Mouse (Mus musculus): ENCODE results near the gene Sag. TPM values are rescaled to one million over a fixed set of nuclear protein-coding genes. Genes with fewer than 3 reads are reported as not detected.
A peak's percentile ranks its signal among the peaks of the same experiment; 100 is the strongest.

The Sag gene
- polyA plus RNA-seq, 1 experiment: 2.0 TPM

DNA sequence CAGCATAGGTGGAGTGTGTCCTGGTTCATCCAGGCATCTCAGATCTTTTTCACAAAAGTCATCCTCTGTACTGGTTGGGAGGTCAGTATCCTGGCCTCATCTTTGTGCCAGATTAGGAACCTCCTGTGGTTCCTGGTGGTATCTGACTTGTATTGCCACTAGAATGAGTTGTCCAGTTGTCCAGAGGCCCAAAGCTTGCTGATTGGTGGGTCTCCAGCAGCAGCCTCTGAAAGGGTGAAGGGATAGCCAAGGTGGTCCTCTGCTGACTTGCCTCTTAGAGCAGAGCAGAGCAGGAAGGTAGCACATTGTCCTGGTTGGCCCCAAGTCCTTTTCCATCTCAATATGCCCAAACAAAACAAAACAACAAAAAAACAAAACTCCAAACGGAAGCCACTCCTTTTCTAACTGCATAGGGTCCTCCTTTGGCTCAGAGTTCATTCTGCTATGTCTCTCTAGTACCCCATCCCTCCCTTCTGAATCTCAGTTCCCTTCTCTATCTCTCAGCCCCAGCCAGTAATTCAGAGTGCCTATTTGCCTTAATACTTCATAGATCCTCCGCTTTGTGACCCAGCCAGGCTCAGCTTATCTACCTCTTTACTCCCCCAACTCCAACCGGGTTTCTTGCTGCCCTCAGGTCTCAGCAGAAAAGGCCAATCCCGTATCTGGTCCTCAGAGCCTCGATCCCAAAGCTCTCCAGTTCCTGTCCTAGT lies 48.8 kb downstream of the Sag start:
- H3K4me1 ChIP-seq (replicated peaks; ENCODE audit: control insufficient read depth, insufficient read depth, low read length): peaks cover 46% of the 10 kb centered on the region
- 79% methylated on average over 5 of the region's 5 CpGs for WGBS

DNA sequence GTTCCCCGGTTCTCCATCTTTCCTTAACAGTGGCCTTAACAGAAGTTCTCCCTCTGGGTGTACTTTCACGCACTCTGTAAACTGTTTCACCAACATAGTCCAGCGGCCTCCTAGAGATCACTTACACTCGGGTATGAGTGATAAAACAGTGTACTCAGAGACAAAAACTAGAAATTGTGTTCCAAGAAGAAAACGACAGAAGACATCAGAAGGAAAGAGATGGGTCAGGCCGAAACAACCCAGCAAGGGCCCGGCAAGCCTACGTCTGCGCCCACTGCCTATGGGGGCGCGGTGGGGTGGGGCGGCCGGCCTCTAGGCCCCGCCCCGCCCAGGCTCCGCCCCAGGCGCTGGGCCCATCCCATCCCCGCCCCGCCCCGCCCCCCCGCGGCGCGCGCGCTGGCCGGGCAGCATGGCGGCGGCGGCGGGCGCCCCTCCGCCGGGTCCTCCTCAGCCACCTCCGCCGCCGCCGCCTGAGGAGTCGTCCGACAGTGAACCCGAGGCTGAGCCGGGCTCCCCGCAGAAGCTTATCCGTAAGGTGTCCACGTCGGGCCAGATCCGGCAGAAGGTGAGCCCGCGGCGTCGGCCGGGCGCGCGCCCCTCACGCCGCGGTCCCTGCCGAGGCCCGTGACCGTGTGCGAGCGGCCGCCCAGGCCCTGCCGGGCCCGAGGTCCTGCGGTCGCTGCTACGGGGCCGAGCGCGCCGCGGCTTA lies 49.6 kb downstream of the Sag start, which contains the start of gene Dgkd:
TSS of gene Dgkd (plus strand) at position 396 of the 709 bp plus-strand sequence.
- Histone ChIP-seq H3K4me3 (ENCODE audit: control insufficient read depth, insufficient read depth, low read length) (peak within 1 kb of the TSS; percentile 97), H3K27ac (ENCODE audit: control insufficient read depth, insufficient read depth, low read length) (peak within 1 kb of the TSS; percentile 94), H3K27me3 (ENCODE audit: control insufficient read depth, insufficient read depth, low read length) (no peaks in the 10 kb centered on the region), H3K4me1 (replicated peaks; ENCODE audit: control insufficient read depth, insufficient read depth, low read length) (peaks cover 46% of the 10 kb centered on the region), H3K36me3 (ENCODE audit: control insufficient read depth, insufficient read depth, low read length) (no peaks in the 10 kb centered on the region)
- TF ChIP-seq CTCF (IDR thresholded peaks at IDR 0.05; ENCODE audit: borderline replicate concordance, control insufficient read depth, extremely low read depth, insufficient read depth, low read length, poor library complexity): no peak
- peak; percentile 93 for TF ChIP-seq POLR2A (IDR thresholded peaks at IDR 0.05; ENCODE audit: control insufficient read depth, extremely low read depth, insufficient read depth, low read length, poor library complexity)
- 2% methylated on average over 62 of the region's 74 CpGs for WGBS
- DNase-seq: peak; percentile 71

More for the DNA sequence above, 48.8 kb downstream of the Sag start:
- H3K27ac ChIP-seq (ENCODE audit: control insufficient read depth, insufficient read depth, low read length): peak overlapping the region; percentile 52
- no peaks in the 10 kb centered on the region for H3K27me3 ChIP-seq (ENCODE audit: control insufficient read depth, insufficient read depth, low read length)
- no peaks in the 10 kb centered on the region for H3K36me3 ChIP-seq (ENCODE audit: control insufficient read depth, insufficient read depth, low read length)
- TF ChIP-seq POLR2A (IDR thresholded peaks at IDR 0.05; ENCODE audit: control insufficient read depth, extremely low read depth, insufficient read depth, low read length, poor library complexity) (no peak), CTCF (IDR thresholded peaks at IDR 0.05; ENCODE audit: borderline replicate concordance, control insufficient read depth, extremely low read depth, insufficient read depth, low read length, poor library complexity) (no peak)
- no peak overlapping the region for H3K4me3 ChIP-seq (ENCODE audit: control insufficient read depth, insufficient read depth, low read length)
- no peak for DNase-seq

DNA sequence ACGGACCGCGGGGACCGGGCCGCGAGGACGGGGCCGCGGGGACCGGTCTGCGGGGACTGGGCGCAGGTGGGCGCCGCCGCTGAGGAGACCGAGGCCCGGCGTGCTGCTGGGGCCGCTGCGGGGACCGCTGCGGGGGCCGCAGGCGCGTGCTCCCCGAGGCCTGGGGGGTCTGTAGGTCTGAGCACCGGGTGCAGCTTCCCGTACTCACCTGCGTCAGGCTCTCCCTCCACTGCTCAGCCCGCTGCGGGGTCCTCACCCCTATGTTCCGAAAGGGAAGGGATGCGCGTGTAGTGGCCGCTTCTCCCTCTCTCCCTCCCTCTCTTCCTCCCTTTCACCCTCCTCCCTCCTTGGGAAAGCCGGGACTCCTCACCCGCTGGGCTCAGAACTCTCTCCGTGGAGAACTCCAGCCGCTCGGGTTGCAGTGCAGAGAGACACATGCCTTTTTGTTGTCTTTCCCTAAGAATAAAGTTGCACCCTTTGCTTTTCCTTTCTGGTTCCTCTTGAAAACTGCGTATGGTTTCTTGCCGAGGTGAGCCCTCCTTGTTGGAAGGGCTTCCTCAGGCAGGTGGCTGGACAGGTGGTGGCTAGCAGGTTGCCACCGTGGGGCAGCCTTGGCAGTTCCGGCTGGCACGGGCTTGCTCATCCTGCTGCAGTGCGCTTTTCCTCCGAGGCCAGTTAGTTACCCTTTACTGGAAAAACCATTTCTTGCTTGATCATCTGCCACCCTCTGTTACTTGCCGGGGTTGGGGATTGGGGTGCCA lies 50.3 kb downstream of the Sag start:
- peaks cover 44% of the 10 kb centered on the region for H3K4me1 ChIP-seq (replicated peaks; ENCODE audit: control insufficient read depth, insufficient read depth, low read length)
- under 1% methylated on average over 46 of the region's 48 CpGs for WGBS
- TF ChIP-seq POLR2A (IDR thresholded peaks at IDR 0.05; ENCODE audit: control insufficient read depth, extremely low read depth, insufficient read depth, low read length, poor library complexity) (no peak), CTCF (IDR thresholded peaks at IDR 0.05; ENCODE audit: borderline replicate concordance, control insufficient read depth, extremely low read depth, insufficient read depth, low read length, poor library complexity) (no peak)
- peak overlapping the region; percentile 97 for H3K4me3 ChIP-seq (ENCODE audit: control insufficient read depth, insufficient read depth, low read length)
- peak; percentile 53 for DNase-seq
- no peaks in the 10 kb centered on the region for H3K36me3 ChIP-seq (ENCODE audit: control insufficient read depth, insufficient read depth, low read length)
- peak overlapping the region; percentile 94 for H3K27ac ChIP-seq (ENCODE audit: control insufficient read depth, insufficient read depth, low read length)
- H3K27me3 ChIP-seq (ENCODE audit: control insufficient read depth, insufficient read depth, low read length): no peaks in the 10 kb centered on the region

DNA sequence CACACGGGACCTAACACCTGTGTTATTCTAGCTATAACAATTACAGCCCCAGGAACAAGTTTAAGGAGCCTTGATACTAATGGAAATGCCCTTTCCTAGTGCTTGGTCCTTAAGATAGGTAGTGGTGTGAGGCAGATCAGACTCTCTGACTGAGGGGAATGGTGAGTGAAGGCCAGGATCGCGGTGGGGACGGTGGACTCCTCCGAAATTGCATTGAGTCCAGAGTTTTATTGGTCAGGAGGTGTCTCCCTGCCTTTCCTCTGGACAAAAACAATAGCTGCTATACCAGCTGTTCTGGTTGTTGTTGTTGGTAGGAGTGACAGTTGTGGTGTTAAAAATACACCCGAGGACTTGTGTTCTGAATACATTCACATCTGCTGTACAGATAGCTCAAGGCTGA lies 50.9 kb downstream of the Sag start:
- peak overlapping the region; percentile 94 for H3K27ac ChIP-seq (ENCODE audit: control insufficient read depth, insufficient read depth, low read length)
- WGBS: 16% methylated on average over 6 of the region's 6 CpGs

DNA sequence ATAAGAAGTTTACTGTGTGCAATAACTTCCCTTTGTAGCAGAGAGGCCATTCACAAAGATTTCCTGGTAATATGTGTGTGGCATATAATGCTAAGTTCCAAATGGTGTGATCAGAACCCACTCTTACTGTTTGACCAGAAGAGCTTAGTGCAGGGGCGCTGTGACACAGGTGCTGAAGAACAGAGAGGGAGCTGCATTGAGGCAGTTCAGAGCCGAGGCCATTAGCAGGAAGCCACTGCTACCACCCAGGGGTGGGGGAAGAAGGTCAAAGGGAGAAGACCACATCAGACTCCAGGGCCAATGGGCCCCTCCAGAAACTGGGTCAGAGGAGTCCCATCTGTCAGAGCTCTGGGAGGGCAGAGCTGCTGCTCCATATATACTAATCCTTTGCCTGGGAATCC lies 51.4 kb downstream of the Sag start:
- Histone ChIP-seq H3K36me3 (ENCODE audit: control insufficient read depth, insufficient read depth, low read length) (no peaks in the 10 kb centered on the region), H3K4me1 (replicated peaks; ENCODE audit: control insufficient read depth, insufficient read depth, low read length) (peaks cover 40% of the 10 kb centered on the region), H3K27ac (ENCODE audit: control insufficient read depth, insufficient read depth, low read length) (peak overlapping the region; percentile 70), H3K27me3 (ENCODE audit: control insufficient read depth, insufficient read depth, low read length) (no peaks in the 10 kb centered on the region), H3K4me3 (ENCODE audit: control insufficient read depth, insufficient read depth, low read length) (peak overlapping the region; percentile 43)
- DNase-seq: peak; percentile 67
- 0% methylated on average over 2 of the region's 2 CpGs for WGBS
- TF ChIP-seq CTCF (IDR thresholded peaks at IDR 0.05; ENCODE audit: borderline replicate concordance, control insufficient read depth, extremely low read depth, insufficient read depth, low read length, poor library complexity) (no peak), POLR2A (IDR thresholded peaks at IDR 0.05; ENCODE audit: control insufficient read depth, extremely low read depth, insufficient read depth, low read length, poor library complexity) (no peak)

More for the DNA sequence above, 50.9 kb downstream of the Sag start:
- Histone ChIP-seq H3K4me3 (ENCODE audit: control insufficient read depth, insufficient read depth, low read length) (peak overlapping the region; percentile 97), H3K27me3 (ENCODE audit: control insufficient read depth, insufficient read depth, low read length) (no peaks in the 10 kb centered on the region), H3K4me1 (replicated peaks; ENCODE audit: control insufficient read depth, insufficient read depth, low read length) (peaks cover 42% of the 10 kb centered on the region), H3K36me3 (ENCODE audit: control insufficient read depth, insufficient read depth, low read length) (no peaks in the 10 kb centered on the region)
- TF ChIP-seq CTCF (IDR thresholded peaks at IDR 0.05; ENCODE audit: borderline replicate concordance, control insufficient read depth, extremely low read depth, insufficient read depth, low read length, poor library complexity): no peak
- no peak for TF ChIP-seq POLR2A (IDR thresholded peaks at IDR 0.05; ENCODE audit: control insufficient read depth, extremely low read depth, insufficient read depth, low read length, poor library complexity)
- DNase-seq: no peak

DNA sequence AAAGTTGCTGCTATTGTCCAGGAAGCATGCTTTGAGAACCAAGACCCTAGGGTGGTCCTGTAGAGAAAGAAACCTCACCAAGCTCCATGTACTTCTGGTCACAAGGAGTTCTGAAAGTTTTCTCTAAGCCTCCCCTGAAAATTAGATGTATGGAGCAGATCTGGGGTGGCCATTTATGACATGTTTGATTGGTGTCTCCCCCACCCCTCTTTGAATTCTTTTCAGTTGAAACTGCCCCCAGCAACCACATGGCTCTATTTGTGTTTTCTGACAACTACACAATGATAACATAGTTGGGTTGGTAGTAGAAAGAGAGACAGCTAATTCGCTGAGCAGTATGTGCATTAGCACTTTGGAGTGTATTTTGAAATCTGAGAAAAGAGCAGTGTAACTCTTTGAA lies 52.0 kb downstream of the Sag start:
- Histone ChIP-seq H3K4me1 (replicated peaks; ENCODE audit: control insufficient read depth, insufficient read depth, low read length) (peaks cover 37% of the 10 kb centered on the region), H3K36me3 (ENCODE audit: control insufficient read depth, insufficient read depth, low read length) (no peaks in the 10 kb centered on the region), H3K27ac (ENCODE audit: control insufficient read depth, insufficient read depth, low read length) (no peak overlapping the region; the same call in 1 of the 2 replicates), H3K27me3 (ENCODE audit: control insufficient read depth, insufficient read depth, low read length) (no peaks in the 10 kb centered on the region), H3K4me3 (ENCODE audit: control insufficient read depth, insufficient read depth, low read length) (no peak overlapping the region)
- 91% methylated on average over 1 of the region's 1 CpGs for WGBS
- no peak for DNase-seq
- TF ChIP-seq CTCF (IDR thresholded peaks at IDR 0.05; ENCODE audit: borderline replicate concordance, control insufficient read depth, extremely low read depth, insufficient read depth, low read length, poor library complexity) (no peak), POLR2A (IDR thresholded peaks at IDR 0.05; ENCODE audit: control insufficient read depth, extremely low read depth, insufficient read depth, low read length, poor library complexity) (no peak)
